1 mouse cellular context compared by ENCODE assay signal in the genomic region with DNA sequence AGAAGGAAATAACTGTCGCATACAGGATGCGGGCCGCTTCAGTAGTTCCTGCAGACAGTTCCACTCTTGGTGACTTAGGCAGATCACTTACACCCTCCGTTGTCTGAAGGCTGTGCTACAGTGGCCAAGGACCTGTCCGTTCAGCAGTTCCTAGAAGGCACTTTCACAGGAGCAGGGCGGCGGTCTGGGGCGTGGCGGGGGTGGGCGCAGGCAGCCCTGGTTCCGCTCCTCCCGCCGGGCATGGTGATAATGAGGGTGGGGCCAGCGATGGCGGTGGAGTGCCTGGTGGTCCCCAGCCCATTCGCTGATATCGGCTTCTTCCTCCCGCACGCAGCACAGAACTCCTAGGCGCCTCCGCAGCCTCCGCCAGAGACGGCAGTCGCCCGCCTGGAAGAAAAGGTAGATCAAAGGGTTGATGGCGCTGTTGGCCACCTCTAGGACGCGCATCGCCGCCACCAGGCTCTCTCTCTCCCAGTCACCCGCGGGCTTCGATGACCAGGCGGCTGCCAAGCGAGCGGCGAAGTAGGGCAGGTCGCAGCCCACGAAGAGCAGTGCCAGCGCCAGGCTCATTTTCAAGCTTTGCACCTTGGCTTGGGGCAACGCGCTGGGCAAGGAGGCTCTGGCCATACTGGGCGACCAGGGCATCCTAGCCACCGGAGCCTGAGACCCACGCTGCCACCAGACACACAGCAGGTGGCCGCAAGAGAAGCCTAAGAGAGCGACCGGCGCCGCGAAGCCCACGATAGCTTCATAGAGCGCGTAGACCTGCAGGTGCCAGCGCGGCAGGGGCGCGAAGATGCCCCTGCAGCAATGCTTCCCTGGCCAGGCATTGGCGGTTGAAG.
TF ChIP-seq lines count a peak whose summit lies in the region.

No protein-coding gene starts in this region.

TF ChIP-seq in CH12.LX, 34 proteins besides CTCF, POLR2A, EP300 and RAD21:
- TF ChIP-seq UBTF (IDR thresholded peaks at IDR 0.05; ENCODE audit: low read depth, low read length) (no peak), POLR2AphosphoS2 (IDR thresholded peaks at IDR 0.05; ENCODE audit: low read depth, low read length) (no peak), MEF2A (IDR thresholded peaks at IDR 0.05; ENCODE audit: borderline replicate concordance, low read depth, low read length) (no peak), MAZ (IDR thresholded peaks at IDR 0.05; ENCODE audit: low read depth, low read length) (no peak), MXI1 (IDR thresholded peaks at IDR 0.05; ENCODE audit: low read depth, low read length) (no peak), SMC3 (IDR thresholded peaks at IDR 0.05; ENCODE audit: low read depth, low read length) (no peak), ZNF384 (IDR thresholded peaks at IDR 0.05; ENCODE audit: low read depth, low read length) (no peak), GABPA (IDR thresholded peaks at IDR 0.05; ENCODE audit: insufficient replicate concordance, low read depth, low read length) (no peak), NRF1 (IDR thresholded peaks at IDR 0.05; ENCODE audit: low read depth, low read length) (no peak), USF1 (IDR thresholded peaks at IDR 0.05; ENCODE audit: low read depth, low read length) (no peak), CHD1 (IDR thresholded peaks at IDR 0.05; ENCODE audit: low read depth, low read length) (no peak), SIN3A (IDR thresholded peaks at IDR 0.05; ENCODE audit: low read length) (no peak), ETS1 (conservative IDR thresholded peaks at IDR 0.05; ENCODE audit: low read depth, low read length) (no peak), TCF12 (IDR thresholded peaks at IDR 0.05; ENCODE audit: low read depth, low read length) (no peak), CHD2 (IDR thresholded peaks at IDR 0.05; ENCODE audit: low read length) (no peak), ZKSCAN1 (IDR thresholded peaks at IDR 0.05; ENCODE audit: borderline replicate concordance, low read depth, low read length) (no peak), IRF4 (IDR thresholded peaks at IDR 0.05; ENCODE audit: low read depth, low read length) (no peak), BHLHE40 (IDR thresholded peaks at IDR 0.05; ENCODE audit: low read depth, low read length) (no peak), ZC3H11A (IDR thresholded peaks at IDR 0.05; ENCODE audit: low read depth, low read length) (no peak)
